In the genomic region with DNA sequence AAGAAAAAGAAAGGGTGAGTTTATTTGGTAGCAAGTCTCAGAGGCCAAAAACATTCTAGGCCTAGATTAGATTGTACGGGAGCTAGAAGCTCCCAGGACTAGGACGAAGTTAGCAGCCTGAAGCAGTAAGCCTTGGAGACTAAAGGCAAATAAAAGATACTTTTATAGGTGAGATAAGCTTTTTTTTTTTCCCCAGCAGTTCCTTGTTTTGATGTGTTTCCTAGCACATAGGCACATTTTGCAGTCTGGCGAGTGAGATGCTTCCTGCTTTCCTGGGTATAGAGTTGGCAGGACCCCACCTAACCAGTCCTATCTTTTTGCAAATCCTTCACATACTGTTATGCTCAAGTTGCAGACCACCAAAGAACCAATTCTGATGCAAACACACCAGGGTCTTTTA, we compare ENCODE assay signal across 16 mouse cellular contexts.
"Had no signal": no experiment of that assay in that cellular context is flagged by ENCODE, and none has a peak within 500 bp of the region (broad histone marks: within the 10 kb centered on the region; RNA-seq: fewer than 3 reads in every experiment).

No protein-coding gene starts in this region.

- H3K4me1 ChIP-seq: neural tube, embryonic 13.5 days; neural tube, embryonic 15.5 days; stomach, embryonic 15.5 days had no signal

- H3K36me3 ChIP-seq: neural tube, embryonic 13.5 days; neural tube, embryonic 15.5 days; stomach, embryonic 15.5 days had no signal

- H3K9ac ChIP-seq: neural tube, embryonic 13.5 days; neural tube, embryonic 15.5 days; stomach, embryonic 15.5 days had no signal

- H3K27ac ChIP-seq: neural tube, embryonic 13.5 days; neural tube, embryonic 15.5 days; stomach, embryonic 15.5 days; stomach, postnatal 0 days had no signal

- H3K27me3 ChIP-seq: neural tube, embryonic 13.5 days; neural tube, embryonic 15.5 days; stomach, embryonic 15.5 days had no signal

- DNase-seq: retina, postnatal 1 day; right cerebral cortex, adult 18-20 months; right cerebral cortex, postnatal 14 days; right cerebral cortex, postnatal 25 days; right cerebral cortex, postnatal 4 days; spleen, adult 18-20 months; thymus, adult 18-20 months; thymus, adult 2 months; thymus, postnatal 14 days; thymus, postnatal 25 days; thymus, postnatal 36 days; thymus, postnatal 4 days had no signal

- H3K9me3 ChIP-seq: neural tube, embryonic 13.5 days; neural tube, embryonic 15.5 days; stomach, embryonic 15.5 days had no signal

- H3K4me3 ChIP-seq: neural tube, embryonic 13.5 days; neural tube, embryonic 15.5 days; stomach, embryonic 15.5 days had no signal
